In the genomic region with DNA sequence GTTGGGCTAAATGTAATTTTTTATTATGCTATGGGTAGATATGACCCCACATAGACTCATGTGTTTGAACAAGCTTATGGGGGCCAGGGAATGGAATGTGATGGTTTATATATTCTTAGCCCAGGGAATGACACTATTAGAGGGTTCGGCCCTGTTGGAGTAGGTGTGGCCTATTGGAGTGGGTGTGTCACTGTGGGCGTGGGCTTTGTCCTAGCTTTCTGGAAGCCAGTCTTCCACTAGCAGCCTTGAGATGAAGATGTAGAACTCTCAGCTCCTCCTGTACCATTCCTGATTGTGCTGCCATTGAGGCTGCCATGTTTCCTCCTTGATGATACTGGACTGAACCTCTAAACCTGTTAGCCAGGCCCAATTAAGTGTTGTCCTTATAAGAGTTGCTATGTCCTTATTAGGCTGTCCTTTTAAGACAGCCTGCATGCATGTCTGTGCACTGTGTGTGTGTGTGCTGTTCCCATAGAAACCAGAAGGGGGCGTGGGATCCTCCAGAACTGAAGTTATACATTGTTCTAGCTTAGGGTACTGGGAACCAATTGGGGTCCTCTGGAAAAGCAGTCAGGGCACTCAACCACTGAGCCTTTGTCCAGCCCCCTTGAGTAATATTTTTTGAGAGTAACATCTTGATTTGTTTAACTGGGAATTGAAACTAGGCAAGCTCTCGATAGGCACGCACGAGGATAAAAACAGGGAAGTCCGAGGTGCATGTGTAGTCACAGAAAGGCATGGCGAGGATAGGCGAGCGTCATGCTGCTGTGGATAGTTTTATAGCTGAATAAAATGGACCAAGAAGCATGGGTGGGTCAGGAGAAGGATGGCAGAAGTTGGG, we compare ENCODE assay signal across 1 mouse cellular context.
TF ChIP-seq lines count a peak whose summit lies in the region.

No protein-coding gene starts in this region.

TF ChIP-seq in MEL, 35 proteins besides CTCF, POLR2A, EP300 and RAD21:
- TF ChIP-seq MYC (IDR thresholded peaks at IDR 0.05; ENCODE audit: low read depth, low read length) (0 out of 2 replicates have a peak, but pooled peaks have one; percentile 30), USF1 (IDR thresholded peaks at IDR 0.05; ENCODE audit: low read depth, low read length) (no peak), SMC3 (IDR thresholded peaks at IDR 0.05; ENCODE audit: low read depth, low read length) (peak; percentile 38), MXI1 (IDR thresholded peaks at IDR 0.05; ENCODE audit: low read depth, low read length) (0 out of 2 replicates have a peak, but pooled peaks have one; percentile 33)
TF ChIP-seq in MEL: peak in this region for 3.
